Mouse (Mus musculus) lung, postnatal 0 days (tissue): ENCODE results near the gene Zrsr2.

Source experiments
- CTCF ChIP-seq: IDR thresholded peaks from 2 replicates; pipeline ENCODE4 v1.5.1; 2016; ENCODE audit warnings: antibody characterized with exemption, mild to moderate bottlenecking
- EP300 ChIP-seq: IDR thresholded peaks from 2 replicates; pipeline ENCODE4 v1.6.1; 2016; ENCODE audit warnings: antibody characterized with exemption, mild to moderate bottlenecking, control low read depth

DNA sequence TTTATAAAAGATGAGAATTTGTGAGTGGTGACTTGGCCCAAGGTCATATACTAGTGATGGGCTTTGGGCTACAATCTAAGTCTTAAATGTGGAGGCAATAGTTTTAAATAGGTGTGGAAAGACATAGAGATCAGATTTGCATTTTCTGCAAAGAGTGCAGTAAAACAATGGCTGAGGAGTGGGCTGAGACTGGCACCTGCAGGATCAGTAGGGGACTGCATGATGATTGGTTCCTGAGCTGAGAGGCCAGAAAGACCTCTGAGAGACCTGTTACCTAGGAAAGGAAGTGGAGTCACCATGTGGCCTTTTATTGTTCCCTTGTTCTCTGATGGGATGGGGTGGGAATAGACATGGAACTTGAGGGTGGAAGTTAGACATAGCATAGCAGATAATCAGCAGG, 45.7 kb downstream of the Zrsr2 start:
- TF ChIP-seq CTCF (peak; percentile 55), EP300 (no peak)
